Mouse (Mus musculus): ENCODE results near the gene Trim9.

Gene Trim9

GRCm38 (mm10) chr12:70204433-70204832 lies 143.0 kb downstream of the Trim9 start:
- no peak for DNase-seq

DNA sequence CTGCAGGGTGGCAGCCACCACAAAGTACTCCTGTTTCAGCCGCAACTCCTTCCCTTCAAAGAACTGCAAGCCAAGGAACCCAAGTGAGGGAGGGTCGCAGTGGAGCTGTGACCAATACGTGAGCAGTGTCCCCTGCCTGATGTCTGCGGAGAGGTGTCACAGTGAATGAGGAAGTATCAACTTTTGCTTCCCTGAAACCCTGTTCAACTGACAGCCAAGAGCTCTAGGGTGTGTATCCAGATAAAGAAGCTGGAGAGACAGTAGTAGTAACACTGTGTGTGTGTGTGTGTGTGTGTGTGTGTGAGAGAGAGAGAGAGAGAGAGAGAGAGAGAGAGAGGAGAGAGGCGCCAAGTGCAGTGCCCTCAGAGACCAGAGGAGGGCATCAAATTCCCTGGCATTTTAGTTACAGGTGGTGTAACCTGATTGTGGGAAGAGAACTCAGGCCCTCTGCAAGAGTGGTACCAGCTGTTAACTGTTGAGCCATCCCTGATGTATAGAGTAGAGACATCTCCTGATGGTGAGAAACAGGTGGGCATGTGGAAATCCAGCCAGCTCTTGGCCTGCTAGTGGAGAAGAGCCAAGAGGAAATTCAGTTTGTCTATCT lies 145.4 kb downstream of the Trim9 start:
- DNase-seq: no peak

DNA sequence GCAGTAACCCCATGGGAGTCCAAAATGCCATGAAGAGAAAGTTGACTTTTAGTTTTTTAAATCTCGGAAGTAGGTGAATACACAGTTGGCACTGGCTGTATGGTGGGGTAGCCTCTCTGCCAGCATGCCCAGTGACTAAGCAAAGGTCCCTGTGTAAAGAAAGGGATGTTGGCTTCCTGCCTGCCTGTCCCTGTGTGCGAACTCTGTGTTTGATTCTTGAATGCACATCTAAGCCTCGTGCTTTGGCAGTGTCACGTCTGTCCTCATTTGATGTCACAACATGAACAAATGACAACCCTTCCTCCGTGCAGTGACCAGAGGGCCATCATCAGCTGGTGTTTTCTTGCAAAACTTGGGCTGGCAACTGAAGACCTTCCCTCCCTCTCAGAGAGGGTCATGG lies 151.1 kb downstream of the Trim9 start:
- DNase-seq: no peak

DNA sequence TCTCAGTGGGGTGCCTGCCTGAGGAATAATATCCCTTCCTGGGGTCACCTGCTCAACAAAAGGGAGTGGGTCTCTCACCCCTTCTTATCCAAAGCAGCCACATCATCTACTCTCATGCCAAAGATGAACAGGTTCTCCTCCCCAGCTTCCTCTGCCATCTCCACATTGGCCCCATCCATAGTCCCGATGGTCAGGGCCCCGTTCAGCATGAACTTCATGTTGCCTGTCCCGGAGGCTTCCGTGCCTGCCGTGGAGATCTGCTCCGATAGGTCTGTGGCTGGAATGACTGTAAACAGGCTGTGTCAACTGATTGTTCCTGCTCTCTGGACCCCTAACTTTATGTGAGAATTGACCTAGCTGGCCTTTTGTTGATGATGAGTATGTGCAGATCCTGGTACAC lies 152.0 kb downstream of the Trim9 start:
- DNase-seq: no peak

Data from kidney, adult 8-10 months (tissue).